Mouse (Mus musculus): ENCODE results near the gene Rec114.

Rec114 gene

DNA sequence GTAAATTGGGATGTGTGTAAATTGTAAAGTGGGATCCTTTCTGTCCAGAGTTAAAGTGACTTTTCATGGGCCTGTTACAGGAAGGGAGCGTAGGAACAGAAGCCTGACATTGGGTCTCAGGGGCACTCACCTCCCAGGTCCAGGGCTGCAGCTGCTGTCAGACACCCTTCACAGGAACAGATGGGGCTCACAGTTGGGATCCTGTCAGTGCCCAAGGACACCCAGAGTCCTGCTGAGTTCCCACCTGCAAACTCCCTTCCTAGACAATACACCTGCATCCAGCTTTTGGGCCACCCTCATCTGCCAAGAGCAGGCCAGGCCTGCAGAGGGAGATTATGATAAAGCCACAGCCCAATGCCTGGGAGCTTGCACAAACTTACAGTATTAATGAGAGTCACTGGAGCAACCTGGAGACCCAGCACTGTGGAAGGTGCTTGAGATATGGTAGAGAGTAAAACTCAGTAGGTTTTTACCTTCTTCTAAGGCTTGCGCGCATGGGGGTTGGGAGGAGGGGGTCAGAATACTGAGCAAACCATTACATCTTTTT is at the start of gene Rec114:
TSS of gene Rec114 (minus strand) at position 263 of the 547 bp plus-strand sequence.
- in situ Hi-C loops (cut with MboI; ENCODE audit: low pct_unique_long_range_greater_than_20kb in 1 of 2, low sequenced_read_pairs in 2 of 2, unreplicated experiment in 1 of 2), result no loop called here

- in situ Hi-C loops (cut with MboI; ENCODE audit: low pct_unique_long_range_greater_than_20kb in 1 of 2, low sequenced_read_pairs in 2 of 2, unreplicated experiment in 1 of 2), result no loop called here
These were observed 45.7 kb upstream of the Rec114 start for GRCm38 (mm10) chr9:58789476-58789875.

DNA sequence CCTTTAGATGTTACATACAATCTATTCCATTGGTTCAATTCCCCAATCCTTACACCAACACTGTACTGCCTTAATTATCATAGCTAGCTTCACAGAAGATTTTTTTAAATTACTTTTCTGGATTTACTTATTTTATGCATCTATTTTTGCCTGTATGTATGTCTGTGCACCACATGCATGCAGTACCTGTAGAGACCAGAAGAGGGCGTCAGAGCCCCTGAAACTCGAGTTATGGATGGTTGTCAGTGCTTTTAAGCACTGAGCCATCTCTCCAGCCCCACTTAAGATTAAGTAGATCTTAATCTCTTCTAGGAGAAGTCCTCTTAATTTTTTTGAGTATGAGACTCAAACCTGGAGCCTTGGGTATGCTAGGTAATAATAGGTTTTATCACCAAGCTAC is 31.6 kb upstream of the Rec114 start:
- in situ Hi-C loops (cut with MboI; ENCODE audit: low pct_unique_long_range_greater_than_20kb in 1 of 2, low sequenced_read_pairs in 2 of 2, unreplicated experiment in 1 of 2), result no loop called here

- in situ Hi-C loops (cut with MboI; ENCODE audit: low pct_unique_long_range_greater_than_20kb in 1 of 2, low sequenced_read_pairs in 2 of 2, unreplicated experiment in 1 of 2), result no loop called here
These were observed 31.0 kb upstream of the Rec114 start for GRCm38 (mm10) chr9:58774761-58775160.

- in situ Hi-C loops (cut with MboI; ENCODE audit: low pct_unique_long_range_greater_than_20kb in 1 of 2, low sequenced_read_pairs in 2 of 2, unreplicated experiment in 1 of 2), result no loop called here
These were observed 26.2 kb upstream of the Rec114 start for GRCm38 (mm10) chr9:58769943-58770342.

- in situ Hi-C loops (cut with MboI; ENCODE audit: low pct_unique_long_range_greater_than_20kb in 1 of 2, low sequenced_read_pairs in 2 of 2, unreplicated experiment in 1 of 2), result no loop called here
These were observed 23.5 kb upstream of the Rec114 start for GRCm38 (mm10) chr9:58766959-58767955.

DNA sequence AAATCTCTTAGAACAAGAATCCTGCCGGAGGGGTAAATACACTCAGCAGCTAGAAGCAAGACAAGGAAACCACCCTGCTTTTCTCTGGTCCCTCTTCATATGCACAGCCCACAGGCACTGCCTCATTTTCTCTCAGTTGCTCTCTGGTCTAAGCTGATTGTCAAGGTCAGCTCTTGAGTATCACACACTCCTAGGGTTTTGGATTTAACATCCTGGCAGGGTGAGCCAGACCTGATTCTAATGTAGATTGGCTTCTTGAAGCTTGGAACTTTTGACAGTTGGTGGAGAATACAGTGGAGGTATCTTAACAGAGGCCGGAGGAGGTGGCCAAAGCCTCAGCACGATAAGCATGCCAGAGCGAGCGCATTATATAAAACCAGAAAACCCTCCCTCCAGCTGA is 20.6 kb upstream of the Rec114 start:
- in situ Hi-C loops (cut with MboI; ENCODE audit: low pct_unique_long_range_greater_than_20kb in 1 of 2, low sequenced_read_pairs in 2 of 2, unreplicated experiment in 1 of 2), result no loop called here

GRCm38 (mm10) chr9:58763114-58763513 is 19.4 kb upstream of the Rec114 start:
- in situ Hi-C loops (cut with MboI; ENCODE audit: low pct_unique_long_range_greater_than_20kb in 1 of 2, low sequenced_read_pairs in 2 of 2, unreplicated experiment in 1 of 2), result no loop called here

DNA sequence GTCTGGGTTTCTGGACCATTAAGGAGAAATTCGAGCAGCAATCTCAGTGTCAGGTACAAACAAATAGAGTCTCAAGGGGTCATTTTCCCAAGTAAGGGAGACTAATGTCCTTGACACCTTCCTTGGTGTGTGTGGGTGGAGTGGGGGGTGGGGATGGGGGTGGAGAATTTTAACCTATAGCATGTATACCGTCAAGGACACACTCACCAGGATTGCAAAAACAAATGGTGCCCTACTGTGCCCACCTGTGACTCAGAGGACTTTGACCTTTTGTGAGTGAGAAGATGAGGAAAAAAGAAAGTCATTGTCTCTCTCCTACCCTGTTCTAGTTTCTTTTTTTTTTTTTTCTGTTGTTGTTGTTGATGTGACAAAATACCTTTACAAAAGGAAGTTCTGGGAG is 18.3 kb upstream of the Rec114 start:
- in situ Hi-C loops (cut with MboI; ENCODE audit: low pct_unique_long_range_greater_than_20kb in 1 of 2, low sequenced_read_pairs in 2 of 2, unreplicated experiment in 1 of 2), result no loop called here

DNA sequence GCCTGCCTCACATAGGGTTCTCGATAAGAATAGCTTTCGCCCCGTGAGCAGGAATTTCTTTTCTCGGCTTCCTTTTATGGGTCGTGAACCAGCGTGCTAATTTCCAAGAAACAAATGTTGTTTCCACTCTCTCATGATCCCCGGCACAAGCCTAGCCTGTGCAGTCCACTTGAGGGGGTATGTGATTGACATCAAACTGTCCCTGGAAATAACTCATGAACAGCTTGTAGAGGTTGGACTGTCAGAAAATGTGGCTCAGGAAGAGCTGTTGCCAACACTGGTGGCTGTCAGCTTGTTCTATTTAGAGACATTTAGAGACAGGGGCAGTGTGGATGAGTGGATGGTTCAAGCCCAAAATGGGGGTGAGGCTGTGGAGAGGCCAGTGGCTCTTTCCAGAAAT is 15.0 kb upstream of the Rec114 start:
- in situ Hi-C loops (cut with MboI; ENCODE audit: low pct_unique_long_range_greater_than_20kb in 1 of 2, low sequenced_read_pairs in 2 of 2, unreplicated experiment in 1 of 2), result no loop called here

- in situ Hi-C loops (cut with MboI; ENCODE audit: low pct_unique_long_range_greater_than_20kb in 1 of 2, low sequenced_read_pairs in 2 of 2, unreplicated experiment in 1 of 2), result no loop called here
These were observed 12.8 kb upstream of the Rec114 start for GRCm38 (mm10) chr9:58756371-58757132.

GRCm38 (mm10) chr9:58753606-58754005 is 9.8 kb upstream of the Rec114 start:
- in situ Hi-C loops (cut with MboI; ENCODE audit: low pct_unique_long_range_greater_than_20kb in 1 of 2, low sequenced_read_pairs in 2 of 2, unreplicated experiment in 1 of 2), result no loop called here

DNA sequence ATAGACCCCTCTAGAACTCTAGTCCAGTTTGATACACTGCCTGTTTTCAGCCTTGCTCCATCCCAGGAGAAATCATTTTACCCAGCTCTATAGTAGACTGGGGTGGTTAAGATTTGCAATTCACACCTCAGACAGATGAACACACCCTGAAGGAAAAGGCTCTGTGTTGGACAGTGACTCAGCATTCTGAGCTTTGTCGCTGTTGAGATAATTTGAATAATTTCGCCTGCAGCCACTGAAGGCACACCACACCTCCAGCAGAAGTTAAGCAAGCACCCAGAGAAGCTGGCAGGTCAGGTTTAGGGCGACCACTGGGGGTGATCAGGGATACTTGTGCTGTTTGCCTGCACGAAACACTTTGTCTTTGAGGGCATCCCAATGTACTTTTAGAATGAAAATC is 4.4 kb upstream of the Rec114 start:
- in situ Hi-C loops (cut with MboI; ENCODE audit: low pct_unique_long_range_greater_than_20kb in 1 of 2, low sequenced_read_pairs in 2 of 2, unreplicated experiment in 1 of 2), result no loop called here

DNA sequence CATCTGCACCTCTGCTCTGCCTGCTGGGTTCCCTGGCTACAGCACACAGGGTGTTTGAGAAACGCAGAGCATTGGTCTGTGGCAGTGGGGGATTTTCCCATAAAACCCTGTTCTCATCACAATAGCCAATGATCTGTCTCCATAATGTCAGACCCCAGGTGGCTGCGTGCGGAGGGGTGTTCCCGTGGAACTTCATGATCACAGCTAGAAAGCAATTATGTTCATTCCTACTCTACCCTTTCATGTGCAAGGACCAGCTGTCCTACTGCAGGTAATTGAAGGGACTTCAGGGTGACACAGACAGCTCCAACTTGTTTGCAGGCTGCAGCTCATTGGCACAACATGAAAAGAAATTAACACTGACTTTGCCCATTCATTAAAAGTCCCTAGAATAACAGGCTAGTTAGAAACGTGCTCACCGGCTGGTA is 3.6 kb upstream of the Rec114 start:
- in situ Hi-C loops (cut with MboI; ENCODE audit: low pct_unique_long_range_greater_than_20kb in 1 of 2, low sequenced_read_pairs in 2 of 2, unreplicated experiment in 1 of 2), result no loop called here

- in situ Hi-C loops (cut with MboI; ENCODE audit: low pct_unique_long_range_greater_than_20kb in 1 of 2, low sequenced_read_pairs in 2 of 2, unreplicated experiment in 1 of 2), result no loop called here
These were observed 1.1 kb downstream of the Rec114 start for GRCm38 (mm10) chr9:58742692-58743091.

- in situ Hi-C loops (cut with MboI; ENCODE audit: low pct_unique_long_range_greater_than_20kb in 1 of 2, low sequenced_read_pairs in 2 of 2, unreplicated experiment in 1 of 2), result no loop called here
These were observed 2.4 kb downstream of the Rec114 start for GRCm38 (mm10) chr9:58741369-58741768.

GRCm38 (mm10) chr9:58739791-58740190 is 4.0 kb downstream of the Rec114 start:
- in situ Hi-C loops (cut with MboI; ENCODE audit: low pct_unique_long_range_greater_than_20kb in 1 of 2, low sequenced_read_pairs in 2 of 2, unreplicated experiment in 1 of 2), result no loop called here

- in situ Hi-C loops (cut with MboI; ENCODE audit: low pct_unique_long_range_greater_than_20kb in 1 of 2, low sequenced_read_pairs in 2 of 2, unreplicated experiment in 1 of 2), result no loop called here
These were observed 20.6 kb downstream of the Rec114 start for GRCm38 (mm10) chr9:58723165-58723564.

GRCm38 (mm10) chr9:58722151-58722550 is 21.6 kb downstream of the Rec114 start:
- in situ Hi-C loops (cut with MboI; ENCODE audit: low pct_unique_long_range_greater_than_20kb in 1 of 2, low sequenced_read_pairs in 2 of 2, unreplicated experiment in 1 of 2), result no loop called here

Data from mouse embryonic stem cell (cell line).